Mouse (Mus musculus) brain, embryonic 14.5 days (tissue): Measurements from ENCODE around the gene Ywhab.

Experiments
- CTCF ChIP-seq: fragments of 200-500 bp; IDR thresholded peaks from 2 replicates; pipeline ENCODE4 v1.5.1; 2012; ENCODE audit warnings: inconsistent platforms, mild to moderate bottlenecking, moderate library complexity, borderline replicate concordance; ENCODE audit not compliant: insufficient read depth, insufficient read length; ENCODE audit errors: extremely low read depth
- POLR2A ChIP-seq: fragments of 200-500 bp; IDR thresholded peaks from 2 replicates; pipeline ENCODE4 v1.6.1; 2012; ENCODE audit warnings: mild to moderate bottlenecking, inconsistent platforms, borderline replicate concordance; ENCODE audit not compliant: poor library complexity, insufficient read depth, insufficient read length, severe bottlenecking; ENCODE audit errors: extremely low read depth

GRCm38 (mm10) chr2:163968581-163968980 lies 26.2 kb upstream of the Ywhab start:
- TF ChIP-seq CTCF (peak; percentile 87; the same call in 1 of the 2 replicates), POLR2A (no peak)
